Mouse (Mus musculus) midbrain, embryonic 16.5 days (tissue): ENCODE data around the gene Unc93b1. TPM values are rescaled to one million over a fixed set of nuclear protein-coding genes. Genes with fewer than 3 reads are reported as not detected.

Source experiments
- ATAC-seq: fragments of 200-750 bp; cut with Nextera tagmentation; 2 replicates; pipeline ENCODE4 v1.8.0; 2017; ENCODE audit warnings: moderate TSS enrichment
- H3K27ac ChIP-seq: fragments of 300-500 bp; sonication (generic); 2 replicates; pipeline ENCODE4 v1.5.1; 2014; ENCODE audit warnings: mild to moderate bottlenecking, low read length, mixed read lengths
- H3K27me3 ChIP-seq: fragments of 300-500 bp; sonication (generic); 2 replicates; pipeline ENCODE4 v1.6.1; 2014; ENCODE audit warnings: low read depth, low read length, mixed read lengths; ENCODE audit not compliant: control insufficient read depth, insufficient read depth
- H3K36me3 ChIP-seq: fragments of 300-500 bp; sonication (generic); 2 replicates; pipeline ENCODE4 v1.6.1; 2014; ENCODE audit warnings: mild to moderate bottlenecking, low read length, moderate library complexity, mixed read lengths; ENCODE audit not compliant: control insufficient read depth, insufficient read depth
- H3K4me1 ChIP-seq: fragments of 300-500 bp; sonication (generic); 2 replicates; pipeline ENCODE4 v1.6.1; 2014; ENCODE audit warnings: mild to moderate bottlenecking, low read length, mixed read lengths; ENCODE audit not compliant: control insufficient read depth, insufficient read depth
- H3K4me2 ChIP-seq: fragments of 300-500 bp; sonication (generic); 2 replicates; pipeline ENCODE4 v1.6.1; 2014; ENCODE audit warnings: mild to moderate bottlenecking, low read length, mixed read lengths
- H3K4me3 ChIP-seq: fragments of 300-500 bp; sonication (generic); 2 replicates; pipeline ENCODE4 v1.5.1; 2014; ENCODE audit warnings: low read depth, mild to moderate bottlenecking, low read length, moderate library complexity, mixed read lengths
- H3K9ac ChIP-seq: fragments of 300-500 bp; sonication (generic); 2 replicates; pipeline ENCODE4 v1.6.1; 2014; ENCODE audit warnings: low read depth, low read length, mixed read lengths
- H3K9me3 ChIP-seq: fragments of 300-500 bp; sonication (generic); replicated peaks from 2 replicates; pipeline ENCODE4 v1.6.1; 2014; ENCODE audit warnings: mild to moderate bottlenecking, low read length, mixed read lengths; ENCODE audit not compliant: control insufficient read depth, poor library complexity, severe bottlenecking
- WGBS: fragments of 180-500 bp; shearing (Covaris S2); extraction: QIAGEN DNeasy Blood & Tissue Kit; methylation state at CpG from one replicate; pipeline ENCODE4 v1.1.7; 2014; 5-methylcytosine and 5-hydroxymethylcytosine counted together
- polyA plus RNA-seq: library from polyadenylated mRNA; unstranded; fragments of >200 nt; fragmentation: Nextera tagmentation; extraction: Ambion mirVana; gene quantifications from 2 replicates; pipeline ENCODE4 v1.2.1, GENCODE M21; 2015

The Unc93b1 gene
- polyA plus RNA-seq, 1 experiment from 2014 or later, result 9.9 TPM

- no peak overlapping the region for H3K4me2 ChIP-seq
- no peaks in the 10 kb centered on the region for H3K9me3 ChIP-seq
- H3K4me3 ChIP-seq, result no peak overlapping the region
- no peak for ATAC-seq
- H3K27me3 ChIP-seq, result no peaks in the 10 kb centered on the region
- WGBS, result 72% methylated on average over 6 of the region's 6 CpGs
- no peak overlapping the region for H3K9ac ChIP-seq
- H3K4me1 ChIP-seq, result peaks cover 5% of the 10 kb centered on the region; the same call in 1 of the 2 replicates
- H3K27ac ChIP-seq, result no peak overlapping the region
- no peaks in the 10 kb centered on the region for H3K36me3 ChIP-seq
These were observed 59.9 kb downstream of the Unc93b1 start for GRCm38 (mm10) chr19:3994932-3995331.

GRCm38 (mm10) chr19:3995505-3995904 is 60.5 kb downstream of the Unc93b1 start:
- H3K4me1 ChIP-seq, result peaks cover 5% of the 10 kb centered on the region; the same call in 1 of the 2 replicates
- H3K4me2 ChIP-seq, result no peak overlapping the region
- WGBS, result 86% methylated on average over 3 of the region's 3 CpGs
- H3K4me3 ChIP-seq, result no peak overlapping the region
- no peaks in the 10 kb centered on the region for H3K36me3 ChIP-seq
- H3K9ac ChIP-seq, result no peak overlapping the region
- no peak overlapping the region for H3K27ac ChIP-seq
- no peaks in the 10 kb centered on the region for H3K9me3 ChIP-seq
- H3K27me3 ChIP-seq, result no peaks in the 10 kb centered on the region
- no peak for ATAC-seq

- H3K4me2 ChIP-seq, result no peak overlapping the region
- 76% methylated on average over 7 of the region's 7 CpGs for WGBS
- no peak for ATAC-seq
- no peak overlapping the region for H3K9ac ChIP-seq
- H3K27me3 ChIP-seq, result no peaks in the 10 kb centered on the region
- H3K27ac ChIP-seq, result no peak overlapping the region
- no peaks in the 10 kb centered on the region for H3K36me3 ChIP-seq
- H3K4me3 ChIP-seq, result no peak overlapping the region
- H3K9me3 ChIP-seq, result no peaks in the 10 kb centered on the region
- H3K4me1 ChIP-seq, result peaks cover 8% of the 10 kb centered on the region
These were observed 61.1 kb downstream of the Unc93b1 start for GRCm38 (mm10) chr19:3996106-3996505.

DNA sequence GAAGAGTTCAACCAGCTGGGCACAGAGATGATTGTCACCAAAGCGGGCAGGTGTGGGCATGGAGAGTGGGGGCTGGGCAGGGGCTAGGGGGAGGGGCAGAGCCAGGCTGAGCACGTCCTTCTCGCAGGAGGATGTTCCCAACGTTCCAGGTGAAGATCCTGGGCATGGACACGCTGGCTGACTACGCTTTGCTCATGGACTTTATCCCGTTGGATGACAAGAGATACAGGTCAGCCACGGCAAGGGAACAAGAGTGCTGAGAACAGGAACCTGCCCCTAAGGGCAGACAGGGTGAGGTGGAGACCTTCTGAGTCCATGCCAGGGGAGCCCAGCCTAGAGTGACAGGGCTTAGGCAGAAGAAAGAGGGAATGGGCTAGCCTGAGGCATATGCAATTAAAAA is 61.8 kb downstream of the Unc93b1 start:
- H3K27me3 ChIP-seq, result no peaks in the 10 kb centered on the region
- 79% methylated on average over 8 of the region's 8 CpGs for WGBS
- no peak overlapping the region for H3K4me3 ChIP-seq
- peaks cover 14% of the 10 kb centered on the region for H3K4me1 ChIP-seq
- H3K36me3 ChIP-seq, result no peaks in the 10 kb centered on the region
- no peak overlapping the region for H3K4me2 ChIP-seq
- H3K27ac ChIP-seq, result no peak overlapping the region
- ATAC-seq, result no peak
- no peak overlapping the region for H3K9ac ChIP-seq
- H3K9me3 ChIP-seq, result no peaks in the 10 kb centered on the region

DNA sequence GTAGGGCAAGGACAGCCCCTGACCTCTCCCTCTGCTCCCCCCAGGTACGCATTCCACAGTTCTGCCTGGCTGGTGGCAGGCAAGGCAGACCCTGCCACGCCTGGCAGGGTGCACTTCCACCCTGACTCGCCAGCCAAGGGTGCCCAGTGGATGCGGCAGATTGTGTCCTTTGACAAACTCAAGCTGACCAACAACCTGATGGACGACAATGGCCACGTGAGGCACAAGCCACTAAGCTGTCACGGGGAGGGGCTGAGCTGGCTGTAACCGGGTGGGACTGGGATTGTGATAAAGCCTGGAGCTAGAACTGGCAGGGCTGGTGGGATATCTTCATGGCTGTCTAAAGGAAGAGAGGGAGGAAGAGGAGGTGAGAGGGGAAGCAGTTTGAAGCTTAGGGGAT is 62.2 kb downstream of the Unc93b1 start:
- no peak for ATAC-seq
- no peak overlapping the region for H3K4me3 ChIP-seq
- no peaks in the 10 kb centered on the region for H3K27me3 ChIP-seq
- no peaks in the 10 kb centered on the region for H3K9me3 ChIP-seq
- H3K36me3 ChIP-seq, result no peaks in the 10 kb centered on the region
- H3K4me2 ChIP-seq, result no peak overlapping the region
- 66% methylated on average over 8 of the region's 8 CpGs for WGBS
- no peak overlapping the region for H3K9ac ChIP-seq
- peaks cover 16% of the 10 kb centered on the region for H3K4me1 ChIP-seq
- H3K27ac ChIP-seq, result no peak overlapping the region

DNA sequence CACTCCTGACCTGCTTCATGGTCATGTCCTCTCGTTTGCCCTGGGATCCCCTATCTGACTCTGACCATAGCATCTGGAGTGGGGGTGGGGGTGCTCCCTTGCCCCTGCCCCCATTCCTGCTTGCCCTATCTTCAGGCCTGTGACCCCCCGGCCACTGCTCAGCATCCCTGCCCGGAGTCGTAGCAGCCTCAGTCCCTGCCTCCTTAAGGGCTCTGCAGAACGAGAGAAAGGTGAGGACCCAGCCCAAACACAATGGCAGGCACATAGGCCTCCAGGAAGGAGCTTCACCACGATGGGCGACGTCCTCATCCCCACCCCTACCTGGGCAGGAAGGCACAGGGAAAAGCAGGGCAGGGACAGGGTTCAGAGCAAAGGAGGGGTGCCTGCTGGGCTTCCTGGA is 63.3 kb downstream of the Unc93b1 start:
- Histone ChIP-seq H3K9ac (no peak overlapping the region), H3K4me1 (peaks cover 16% of the 10 kb centered on the region)
- 75% methylated on average over 8 of the region's 8 CpGs for WGBS

More for the DNA sequence above, 63.3 kb downstream of the Unc93b1 start:
- no peak overlapping the region for H3K4me2 ChIP-seq
- H3K9me3 ChIP-seq, result no peaks in the 10 kb centered on the region
- H3K4me3 ChIP-seq, result no peak overlapping the region
- no peak for ATAC-seq
- no peaks in the 10 kb centered on the region for H3K27me3 ChIP-seq
- H3K36me3 ChIP-seq, result no peaks in the 10 kb centered on the region
- no peak overlapping the region for H3K27ac ChIP-seq

Other genes starting within 250 kb of the Unc93b1 start
- gene Lrp5, start 248.6 kb upstream of the Unc93b1 start, polyA plus RNA-seq, result 0.89 and 0.92 TPM in 2 replicates
- gene 1810055G02Rik, start 226.9 kb upstream of the Unc93b1 start, polyA plus RNA-seq, result 33.3 and 33.4 TPM in 2 replicates
- 50.3 and 59.6 TPM in 2 replicates for gene Kmt5b, start 167.8 kb upstream of the Unc93b1 start, polyA plus RNA-seq
- gene Chka, start 83.4 kb upstream of the Unc93b1 start, polyA plus RNA-seq, result 56.1 and 61.8 TPM in 2 replicates
- 12.5 and 12.6 TPM in 2 replicates for gene Tcirg1, start 28.1 kb upstream of the Unc93b1 start, polyA plus RNA-seq
- gene Ndufs8, start 22.4 kb upstream of the Unc93b1 start, polyA plus RNA-seq, result 229 and 245 TPM in 2 replicates
- gene Aldh3b1, start 5.4 kb upstream of the Unc93b1 start, polyA plus RNA-seq, result 1.8 and 2.0 TPM in 2 replicates
- not detected in 2 replicates for gene Aldh3b3, start 23.5 kb downstream of the Unc93b1 start, polyA plus RNA-seq
- 0.60 and 0.82 TPM in 2 replicates for gene Aldh3b2, start 37.1 kb downstream of the Unc93b1 start, polyA plus RNA-seq
- gene Acy3, start 51.4 kb downstream of the Unc93b1 start, polyA plus RNA-seq, result 1.0 and 1.8 TPM in 2 replicates
- not detected in 2 replicates for gene Tbx10, start 57.6 kb downstream of the Unc93b1 start, polyA plus RNA-seq
- 24.5 and 28.8 TPM in 2 replicates for gene Nudt8, start 65.4 kb downstream of the Unc93b1 start, polyA plus RNA-seq
- gene Gm49405, start 65.4 kb downstream of the Unc93b1 start, polyA plus RNA-seq, result 6.4 and 6.6 TPM in 2 replicates
- 8.1 and 9.2 TPM in 2 replicates for gene Doc2g, start 68.1 kb downstream of the Unc93b1 start, polyA plus RNA-seq
- 234 and 247 TPM in 2 replicates for gene Ndufv1, start 77.6 kb downstream of the Unc93b1 start, polyA plus RNA-seq
- 534 and 577 TPM in 2 replicates for gene Gstp1, start 102.8 kb downstream of the Unc93b1 start, polyA plus RNA-seq
- 1.3 and 5.2 TPM in 2 replicates for gene Gstp2, start 110.8 kb downstream of the Unc93b1 start, polyA plus RNA-seq
- not detected in 2 replicates for gene Gstp3, start 124.4 kb downstream of the Unc93b1 start, polyA plus RNA-seq
- 0.44 TPM in 1 of 2 replicates, not detected in the other for gene Cabp2, start 146.4 kb downstream of the Unc93b1 start, polyA plus RNA-seq
- gene Cdk2ap2, start 162.0 kb downstream of the Unc93b1 start, polyA plus RNA-seq, result 83.1 and 83.2 TPM in 2 replicates
- gene Pitpnm1, start 164.8 kb downstream of the Unc93b1 start, polyA plus RNA-seq, result 105 and 113 TPM in 2 replicates
- gene Aip, start 190.7 kb downstream of the Unc93b1 start, polyA plus RNA-seq, result 92.9 and 102 TPM in 2 replicates
- gene Gpr152, start 204.6 kb downstream of the Unc93b1 start, polyA plus RNA-seq, result 0.09 TPM in 1 of 2 replicates, not detected in the other
- 0.24 and 0.48 TPM in 2 replicates for gene Cabp4, start 208.8 kb downstream of the Unc93b1 start, polyA plus RNA-seq
- gene Coro1b, start 213.4 kb downstream of the Unc93b1 start, polyA plus RNA-seq, result 102 and 119 TPM in 2 replicates
- 0.28 TPM in 1 of 2 replicates, not detected in the other for gene Ptprcap, start 218.4 kb downstream of the Unc93b1 start, polyA plus RNA-seq
- gene Rps6kb2, start 228.2 kb downstream of the Unc93b1 start, polyA plus RNA-seq, result 52.7 and 58.0 TPM in 2 replicates
- 5.2 and 6.7 TPM in 2 replicates for gene Carns1, start 240.3 kb downstream of the Unc93b1 start, polyA plus RNA-seq